Mouse (Mus musculus): Measurements from ENCODE around the gene Thap4. TPM values are rescaled to one million over a fixed set of nuclear protein-coding genes. Genes with fewer than 3 reads are reported as not detected.

Thap4 gene
- total RNA-seq, 2 experiments from 2014 or later = 65.3 to 74.0 TPM

DNA sequence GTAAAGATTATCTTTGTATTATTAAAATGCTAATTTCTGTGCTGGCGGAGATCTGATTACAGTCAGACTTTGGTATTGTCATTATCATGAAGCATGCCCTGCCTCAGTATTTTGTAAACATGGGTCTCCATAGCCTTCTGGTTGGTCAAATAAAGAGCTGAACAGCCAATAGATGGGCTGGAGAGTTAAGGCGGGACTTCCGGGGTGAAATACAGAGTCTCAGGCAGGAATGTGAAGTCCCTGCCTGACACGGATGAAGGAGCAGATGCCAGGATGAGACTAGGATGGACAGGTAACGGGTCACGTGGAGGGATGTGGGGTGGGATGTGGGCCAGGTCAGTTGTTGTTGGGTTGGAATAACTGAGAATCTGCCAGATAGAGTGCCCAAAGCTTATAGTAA lies 3.4 kb downstream of the Thap4 start, which contains the start of gene Atg4b:
TSS of gene Atg4b (plus strand) at position 211 of the 400 bp plus-strand sequence.
- no peak for DNase-seq
- intact Hi-C loops (cut with DNase I) = loop anchor here (10.0 kb wide), 1 partner anchor 406 kb away; the partner anchor contains the start of genes Pask and Ppp1r7

DNA sequence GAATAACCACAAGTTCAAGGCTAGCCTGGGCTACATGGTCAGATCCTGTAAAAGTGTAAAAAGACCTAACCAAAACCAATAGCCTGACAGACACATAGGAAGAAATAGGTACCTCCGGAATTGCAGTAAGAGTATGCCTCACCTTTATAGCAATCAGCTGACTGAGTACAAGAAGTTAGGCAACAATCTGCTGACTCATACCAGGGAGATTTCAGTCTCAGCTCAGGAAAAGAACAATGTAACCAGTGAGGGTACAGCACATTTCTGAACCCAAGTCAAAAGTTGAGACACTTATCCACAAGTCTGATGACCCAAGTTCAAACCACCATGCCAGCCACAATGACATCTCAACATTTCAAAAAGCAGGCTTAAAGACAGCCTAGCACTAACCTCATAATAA lies 6.1 kb downstream of the Thap4 start:
- intact Hi-C loops (cut with DNase I) = no loop called here
- DNase-seq = no peak

DNA sequence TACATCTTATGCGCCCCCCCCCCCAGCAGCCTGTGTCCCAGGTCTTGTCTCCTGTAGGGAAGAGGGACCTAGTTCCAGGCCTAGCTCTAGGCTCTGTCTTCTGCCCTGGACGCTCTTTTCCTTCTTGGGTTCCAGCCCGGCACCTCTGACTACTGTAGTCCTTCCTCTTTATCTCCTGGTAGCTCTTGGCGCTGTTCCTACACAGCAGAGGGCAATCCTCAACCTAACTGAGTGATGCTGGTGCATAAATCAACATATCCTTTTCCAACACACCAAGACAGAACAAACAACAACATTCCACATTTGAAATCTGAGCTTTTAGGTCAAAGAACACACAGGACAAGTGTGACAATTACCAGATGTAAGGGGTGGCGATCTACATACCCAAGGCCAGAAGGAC lies 8.5 kb downstream of the Thap4 start:
- no peak for DNase-seq
- intact Hi-C loops (cut with DNase I) = no loop called here

DNA sequence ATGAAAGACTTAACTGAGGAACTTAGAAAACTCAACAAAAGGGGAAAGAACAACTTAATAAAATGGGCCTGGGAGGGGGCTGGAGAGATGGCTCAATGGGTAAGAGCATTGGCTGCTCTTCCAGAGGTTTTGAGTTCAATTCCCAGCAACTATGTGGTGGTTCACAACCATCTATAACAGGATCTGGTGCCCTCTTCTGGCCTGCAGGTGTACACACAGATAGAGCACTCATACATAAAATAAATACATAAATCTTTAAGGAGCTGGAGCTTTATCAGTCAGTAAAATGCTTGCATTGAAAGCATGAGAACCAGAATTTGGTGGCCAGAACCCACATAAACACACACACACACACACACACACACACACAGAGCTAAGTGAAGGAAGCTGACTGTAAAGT lies 11.8 kb downstream of the Thap4 start:
- no peak for DNase-seq
- intact Hi-C loops (cut with DNase I) = no loop called here

DNA sequence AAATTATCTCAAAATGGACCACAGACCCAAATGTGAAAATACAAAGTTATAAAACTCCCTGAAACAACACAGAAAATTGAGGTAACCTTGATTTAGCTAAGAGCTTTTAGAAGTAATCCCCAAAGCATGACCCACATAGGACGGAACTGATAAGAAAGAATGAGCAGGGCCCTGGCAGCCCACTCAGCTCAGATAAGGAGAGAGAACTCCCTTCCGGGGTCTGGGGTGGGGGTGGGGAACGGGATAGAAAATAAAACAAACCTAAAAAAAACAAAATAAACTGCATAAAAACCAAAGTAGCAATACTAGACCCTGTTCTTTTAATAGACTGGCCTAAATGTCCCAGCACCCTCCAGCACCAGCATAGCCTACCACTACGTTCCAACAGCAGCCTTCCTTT lies 12.7 kb downstream of the Thap4 start:
- no peak for DNase-seq
- intact Hi-C loops (cut with DNase I) = no loop called here

DNA sequence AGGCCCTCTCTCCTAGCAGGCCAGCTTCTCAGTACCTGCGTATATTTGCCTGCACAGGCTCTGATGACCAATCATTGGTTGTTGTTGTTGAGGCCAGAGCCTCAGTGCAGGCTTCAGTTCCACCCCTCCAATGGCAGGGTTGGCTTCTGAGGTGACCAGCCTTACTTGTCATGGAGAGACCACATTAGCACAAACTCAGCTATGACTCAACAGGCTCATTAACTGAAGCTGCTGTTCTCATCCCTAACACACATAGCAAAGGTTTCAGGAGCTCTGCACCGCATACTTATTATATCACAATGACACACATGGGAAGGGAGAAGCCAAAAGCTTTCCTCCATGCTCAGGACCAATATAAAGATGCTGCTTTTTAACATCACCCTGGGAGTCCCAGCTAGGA lies 14.0 kb downstream of the Thap4 start:
- intact Hi-C loops (cut with DNase I) = no loop called here
- DNase-seq = no peak

DNA sequence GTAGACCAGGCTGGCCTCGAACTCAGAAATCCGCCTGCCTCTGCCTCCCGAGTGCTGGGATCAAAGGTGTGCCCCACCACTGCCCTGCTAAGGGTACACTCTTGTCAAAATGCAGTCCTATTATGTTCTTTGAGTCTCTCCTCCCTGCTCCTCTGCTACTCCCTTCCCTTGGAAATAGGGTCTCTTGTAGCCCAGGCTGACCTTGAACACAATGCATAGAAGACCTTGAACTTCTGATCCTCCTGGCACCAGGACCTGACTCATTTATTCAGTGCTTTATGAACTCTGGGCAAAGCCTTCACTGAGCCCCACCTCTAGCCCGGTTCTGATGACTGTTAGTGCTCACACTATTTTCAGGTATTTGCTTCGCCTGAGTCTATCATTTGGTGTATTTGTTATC lies 17.0 kb downstream of the Thap4 start:
- intact Hi-C loops (cut with DNase I) = no loop called here

DNA sequence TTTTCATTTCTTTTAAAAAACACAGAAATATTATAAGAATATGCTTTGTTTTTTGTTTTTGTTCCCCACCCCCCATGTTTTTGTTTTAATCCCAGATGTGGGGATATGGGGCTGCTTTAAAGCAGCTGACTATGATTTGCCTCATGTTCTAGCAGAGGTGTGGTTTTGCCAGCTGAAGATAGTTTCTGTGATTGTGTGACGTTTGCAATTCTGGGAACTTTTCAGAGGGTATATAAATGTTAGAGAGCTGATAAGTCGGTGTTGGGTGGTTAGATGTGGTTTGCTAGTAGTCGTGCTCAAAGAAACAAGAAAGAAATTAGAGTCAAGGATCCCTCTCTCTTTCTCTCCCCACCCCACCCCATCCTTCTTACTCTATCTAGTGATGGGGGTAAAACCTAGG lies 18.8 kb downstream of the Thap4 start:
- DNase-seq = no peak
- intact Hi-C loops (cut with DNase I) = no loop called here

More for the DNA sequence above, 17.0 kb downstream of the Thap4 start:
- no peak for DNase-seq

DNA sequence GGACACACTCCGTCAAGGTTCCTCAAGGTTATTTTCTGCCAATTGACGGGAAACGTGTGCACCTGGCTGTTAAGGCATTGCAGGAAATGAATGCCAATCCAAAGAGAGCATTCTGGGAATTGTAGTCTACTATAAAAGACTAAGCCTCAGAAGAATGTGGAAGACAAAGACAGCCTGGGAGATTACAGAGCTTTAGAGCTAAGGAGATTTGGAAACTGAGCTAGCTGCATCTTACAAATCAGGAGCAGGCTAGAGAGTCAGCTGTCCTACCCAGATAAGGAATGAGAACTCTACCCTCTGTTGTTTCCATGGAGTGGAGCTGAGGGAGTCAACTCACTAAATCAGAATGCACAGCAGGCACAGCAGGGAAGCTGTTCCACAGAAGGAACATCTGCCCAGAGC lies 22.8 kb downstream of the Thap4 start:
- DNase-seq = no peak
- intact Hi-C loops (cut with DNase I) = no loop called here

DNA sequence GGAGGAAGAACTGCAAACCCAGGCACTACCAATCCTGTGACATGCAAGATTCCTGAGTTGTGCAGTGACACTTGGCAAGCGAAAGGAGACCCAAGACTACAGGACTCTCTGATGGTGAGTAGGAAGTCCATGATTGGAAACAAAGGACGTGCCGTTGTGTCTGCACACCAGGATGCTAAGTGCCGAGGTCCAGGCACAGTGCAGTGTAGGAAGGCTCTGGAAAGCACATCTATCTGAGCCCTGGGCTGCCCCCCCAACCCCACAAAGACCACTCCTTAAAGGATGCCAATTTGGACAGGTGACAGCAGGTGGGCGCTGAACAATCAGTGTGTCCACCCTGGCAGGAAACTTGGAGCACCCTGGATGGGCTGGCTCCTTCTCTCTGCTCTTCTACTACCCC lies 23.6 kb downstream of the Thap4 start:
- intact Hi-C loops (cut with DNase I) = no loop called here
- no peak for DNase-seq

DNA sequence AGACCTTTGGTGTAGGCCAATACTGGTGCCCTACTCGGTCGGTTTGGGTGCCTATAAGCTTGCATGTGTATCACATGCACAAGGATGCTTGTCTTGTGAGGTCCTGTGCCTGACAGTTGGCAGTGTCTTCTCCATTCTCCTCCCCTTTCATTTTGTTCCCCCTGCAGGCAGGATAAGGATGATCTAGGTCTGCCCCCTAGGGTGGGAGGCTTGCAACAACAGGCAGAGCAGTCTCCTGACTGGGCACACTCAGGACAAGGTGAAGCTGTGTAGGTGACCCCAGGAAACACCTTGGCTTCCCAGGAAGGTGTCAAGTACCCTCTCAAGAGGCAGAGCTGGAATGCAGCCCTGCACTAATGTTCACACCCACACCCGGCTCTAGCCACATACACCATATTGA lies 27.7 kb downstream of the Thap4 start:
- peak; percentile 68 to 86 for DNase-seq
- intact Hi-C loops (cut with DNase I) = loop anchor here (1.0 to 10.0 kb wide), 3 partner anchors 59 to 282 kb away; partner anchors contain the start of gene Farp2

DNA sequence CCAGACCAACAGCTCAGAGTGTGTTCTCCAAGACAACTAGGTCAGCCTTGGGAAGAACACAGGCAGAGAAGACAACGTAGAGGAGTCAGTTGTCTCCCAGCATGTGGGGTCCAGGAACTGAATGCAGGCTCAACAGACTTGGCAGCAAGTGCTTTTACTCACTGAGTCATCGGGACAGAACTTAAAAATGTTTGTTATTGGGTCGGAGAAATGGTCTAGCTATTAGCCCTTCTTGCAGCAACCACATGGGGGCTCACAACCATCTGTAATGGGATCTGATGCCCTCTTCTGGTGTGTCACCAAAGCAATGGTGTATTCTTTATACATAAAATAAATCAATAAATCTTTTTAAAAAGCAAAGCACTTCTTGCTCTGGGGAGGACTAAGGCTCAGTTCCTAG lies 28.5 kb downstream of the Thap4 start:
- DNase-seq = no peak
- intact Hi-C loops (cut with DNase I) = loop anchor here (5.0 to 10.0 kb wide), 2 partner anchors 214 to 281 kb away; partner anchors contain the start of gene Farp2

DNA sequence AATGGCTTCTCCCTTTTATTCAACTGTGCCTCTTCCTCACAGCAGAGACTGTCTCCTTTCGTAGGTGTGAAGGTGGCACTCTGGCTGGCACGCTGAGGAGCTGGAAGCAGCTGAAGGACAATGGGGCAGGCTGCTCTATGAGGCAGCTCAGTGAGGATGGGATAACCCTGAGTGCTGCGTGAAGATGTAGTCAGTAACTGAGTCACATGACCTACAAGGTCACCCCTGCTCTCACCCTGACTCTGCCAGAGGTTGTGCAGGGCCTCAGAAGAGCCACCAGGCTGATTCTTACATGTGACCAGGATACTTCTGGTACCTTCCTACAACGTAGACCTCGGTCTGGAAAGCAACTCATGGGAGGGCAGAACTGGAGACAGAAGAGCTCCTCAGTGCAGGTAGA lies 29.0 kb downstream of the Thap4 start:
- no peak for DNase-seq
- intact Hi-C loops (cut with DNase I) = loop anchor here (5.0 to 10.0 kb wide), 2 partner anchors 213 to 281 kb away; partner anchors contain the start of gene Farp2

DNA sequence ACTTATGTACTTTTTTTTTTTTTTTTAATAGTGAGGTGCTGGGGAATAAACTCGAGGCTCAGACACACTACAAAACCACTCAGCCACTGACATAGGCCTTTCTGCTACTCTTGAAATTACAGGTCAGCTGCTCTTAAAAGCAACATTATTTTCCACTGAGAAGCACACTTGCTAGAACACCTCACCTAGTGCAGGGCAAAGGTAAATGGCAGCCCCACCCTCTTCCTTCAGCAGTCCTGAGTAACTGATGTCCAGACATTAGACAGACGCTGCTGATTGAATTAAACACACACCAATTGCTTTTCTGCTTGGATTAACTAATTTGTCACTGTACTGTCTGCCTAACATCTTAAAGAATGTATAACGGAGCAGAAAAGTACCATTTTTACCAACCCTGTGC lies 30.0 kb downstream of the Thap4 start:
- DNase-seq = no peak
- intact Hi-C loops (cut with DNase I) = loop anchor here (5.0 to 10.0 kb wide), 3 partner anchors 37 to 280 kb away; partner anchors contain the start of genes Bok and Farp2

DNA sequence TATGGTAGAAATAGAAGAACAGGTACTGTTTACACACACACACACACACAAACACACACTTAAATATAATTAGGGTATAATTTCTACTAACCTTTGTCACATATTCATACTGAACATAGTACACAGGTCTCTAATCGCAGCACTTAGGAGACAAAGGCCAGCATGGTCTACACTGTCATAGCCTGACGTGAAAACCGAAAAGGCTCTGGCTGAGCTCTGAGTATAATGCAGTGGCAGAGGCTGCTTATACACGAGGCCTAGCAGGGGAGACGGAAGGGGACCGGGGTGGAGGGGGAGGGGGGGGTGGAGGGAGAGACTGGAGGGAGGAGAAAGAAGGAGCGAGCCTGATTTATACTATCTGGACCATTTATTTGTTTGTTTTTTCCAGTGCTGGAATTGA lies 33.1 kb downstream of the Thap4 start:
- intact Hi-C loops (cut with DNase I) = loop anchor here (5.0 to 10.0 kb wide), 2 partner anchors 34 to 277 kb away; partner anchors contain the start of gene Bok
- DNase-seq = no peak

DNA sequence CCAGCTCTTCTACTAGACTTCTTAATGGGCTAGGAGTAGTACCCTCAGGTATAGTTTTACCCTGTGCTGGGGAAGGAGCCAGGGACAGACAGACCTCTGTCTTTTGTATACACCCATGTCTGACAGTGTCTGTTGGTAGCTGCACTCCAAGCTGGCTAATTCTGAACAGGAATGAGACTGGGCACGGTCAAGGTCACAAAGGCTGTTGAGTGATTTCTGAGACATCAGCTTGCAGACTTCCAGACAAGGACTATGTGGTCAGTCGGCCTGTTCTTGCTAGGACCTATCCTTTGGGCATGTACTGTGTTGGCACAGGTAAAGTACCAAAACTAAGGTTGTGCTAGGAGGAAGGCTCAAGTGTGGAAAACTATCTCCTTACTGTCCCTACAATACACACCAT lies 38.5 kb downstream of the Thap4 start:
- no peak for DNase-seq
- intact Hi-C loops (cut with DNase I) = no loop called here

DNA sequence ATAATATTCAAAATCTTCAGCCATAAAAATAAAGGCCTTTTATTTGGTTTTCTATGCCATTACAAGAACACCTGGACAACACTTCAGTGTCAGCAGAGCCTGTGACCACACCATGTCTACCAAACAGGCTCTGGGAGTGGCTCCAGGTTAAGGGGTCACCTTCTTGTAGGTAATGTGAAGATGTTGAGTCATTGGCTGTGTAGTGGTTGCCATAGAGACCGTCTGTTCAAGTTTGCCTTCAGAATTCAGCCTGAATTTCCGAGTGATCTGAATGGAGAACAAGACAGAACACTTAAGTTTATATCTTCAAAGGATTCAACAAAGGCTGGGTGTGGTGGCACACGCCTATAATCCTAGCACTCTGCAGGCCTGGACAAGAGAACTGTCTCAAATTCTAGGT lies 49.3 kb downstream of the Thap4 start:
- intact Hi-C loops (cut with DNase I) = no loop called here
- DNase-seq = no peak

DNA sequence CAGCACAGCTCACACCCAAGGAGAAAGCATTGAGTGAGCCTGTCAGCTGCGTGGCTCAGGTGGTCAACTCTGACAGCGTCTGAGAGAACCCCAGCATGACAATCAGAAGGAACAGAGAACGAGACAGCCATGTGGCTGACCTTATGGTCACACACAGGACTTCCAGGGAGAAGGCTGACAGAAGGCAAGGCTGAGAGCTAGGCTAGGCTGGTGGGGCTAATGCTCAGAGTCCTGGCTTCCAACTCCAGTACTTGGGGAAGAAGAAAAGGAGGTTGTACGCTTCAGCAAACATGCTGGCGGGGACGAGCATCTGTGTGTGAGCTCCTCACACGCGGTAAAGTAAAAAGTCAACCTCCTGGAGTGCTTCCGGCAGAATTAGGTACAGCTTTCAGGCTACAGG lies 50.3 kb downstream of the Thap4 start:
- DNase-seq = no peak
- intact Hi-C loops (cut with DNase I) = no loop called here

DNA sequence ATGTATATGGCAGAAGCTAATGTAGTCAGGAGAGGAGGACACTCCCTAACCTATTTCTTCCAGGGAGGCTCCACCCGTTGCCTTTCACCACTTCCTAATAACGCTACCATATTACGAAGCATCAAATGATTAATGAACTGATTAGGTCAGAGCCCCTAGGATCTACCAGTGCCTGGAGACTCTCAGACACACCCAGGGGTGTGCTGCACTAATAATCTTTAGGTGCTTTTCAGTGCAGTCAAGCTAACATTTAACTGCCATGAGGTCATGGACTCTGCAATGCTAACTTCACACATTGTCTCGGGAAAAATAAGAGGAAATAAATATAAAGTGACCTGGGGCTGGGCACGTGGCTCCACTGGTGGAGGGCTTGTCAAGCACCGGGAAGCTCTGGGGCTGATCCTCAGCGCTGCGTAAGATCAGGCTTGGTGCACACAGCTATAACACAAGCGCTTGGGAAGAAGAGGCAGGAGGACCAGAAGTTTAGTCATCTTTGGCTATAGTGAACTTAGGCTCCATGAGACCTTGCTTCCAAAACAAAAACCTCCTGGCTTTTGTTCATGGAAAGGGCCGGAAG lies 51.1 kb downstream of the Thap4 start:
- DNase-seq = no peak
- intact Hi-C loops (cut with DNase I) = no loop called here

DNA sequence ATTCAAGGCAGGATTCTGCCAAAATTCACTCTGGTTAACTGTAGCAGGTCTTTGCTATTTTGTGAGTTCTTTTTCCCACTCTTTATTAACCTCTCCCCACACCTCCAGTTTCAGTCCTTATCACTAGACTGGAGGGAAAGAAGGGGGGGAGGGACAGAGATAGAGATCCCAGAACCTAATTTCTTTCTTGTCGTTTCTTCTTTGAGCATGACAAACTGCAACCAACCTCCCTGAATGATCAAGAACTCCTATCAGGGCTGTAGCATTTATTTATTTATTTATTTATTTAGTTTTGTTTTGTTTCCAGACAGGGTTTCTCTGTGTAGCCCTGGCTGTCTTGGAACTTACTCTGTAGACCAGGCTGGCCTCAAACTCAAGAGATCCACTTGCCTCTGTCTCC lies 52.6 kb downstream of the Thap4 start:
- intact Hi-C loops (cut with DNase I) = no loop called here
- no peak for DNase-seq

DNA sequence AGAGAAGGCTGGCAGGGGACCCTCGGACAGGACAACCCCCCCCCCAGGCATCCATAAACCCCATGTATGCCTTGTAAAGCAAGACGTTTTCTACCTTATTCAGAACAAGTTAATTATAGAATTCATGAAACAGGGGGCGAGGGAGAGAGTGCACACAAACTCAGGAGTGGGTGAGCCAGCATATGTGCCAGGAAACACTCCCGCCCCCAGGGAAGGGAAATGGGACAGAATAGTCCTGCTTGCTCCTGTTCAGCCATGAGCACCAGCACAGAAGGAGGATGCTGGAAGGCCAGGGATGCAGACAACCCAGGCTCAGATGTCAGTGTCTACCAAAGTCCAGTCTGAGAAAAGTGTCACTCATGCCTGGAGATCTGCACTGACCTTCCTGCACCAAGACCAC lies 55.5 kb downstream of the Thap4 start:
- intact Hi-C loops (cut with DNase I) = no loop called here
- DNase-seq = no peak

DNA sequence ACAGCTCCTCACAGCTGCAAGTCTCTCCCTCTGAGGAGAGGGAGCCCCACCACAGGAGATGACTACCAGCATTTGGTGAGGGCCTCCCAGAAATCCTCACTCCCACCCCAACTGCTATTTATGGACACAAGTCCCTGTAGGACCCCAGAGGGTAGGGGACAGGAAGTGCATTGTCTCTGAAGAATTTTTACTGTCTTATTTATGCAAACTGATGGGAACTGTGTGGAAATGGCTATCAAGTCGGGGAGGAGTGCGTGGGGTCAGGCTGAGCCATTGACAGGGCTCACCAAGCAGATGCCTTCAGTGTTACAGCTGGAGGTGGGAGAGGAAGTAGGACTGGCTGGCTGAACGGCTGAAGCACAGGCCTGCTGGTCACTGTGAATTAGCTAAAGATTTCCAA lies 57.3 kb downstream of the Thap4 start:
- intact Hi-C loops (cut with DNase I) = no loop called here
- DNase-seq = no peak

DNA sequence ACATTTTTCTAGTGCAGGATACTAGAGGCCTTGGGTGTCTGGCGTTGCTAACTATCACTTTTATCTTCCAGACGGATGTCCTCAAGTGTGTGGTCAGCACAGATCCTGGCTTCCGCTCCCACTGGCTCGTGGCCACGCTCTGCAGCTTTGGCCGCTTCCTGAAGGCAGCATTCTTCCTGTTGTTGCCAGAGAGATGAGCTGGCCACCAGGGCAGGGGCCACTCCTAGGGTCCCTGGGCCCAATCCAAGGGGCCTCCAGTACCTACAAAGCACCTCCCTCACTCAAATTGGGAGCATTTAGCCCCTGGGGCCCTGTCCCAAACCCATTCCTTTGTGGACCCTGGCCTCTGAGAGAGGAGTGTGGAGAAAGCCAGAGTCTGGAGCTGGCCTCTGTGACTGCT lies 59.7 kb downstream of the Thap4 start:
- DNase-seq = peak; percentile 80
- intact Hi-C loops (cut with DNase I) = no loop called here

Data from heart, postnatal 10 days (tissue).